Mouse (Mus musculus) ES-Bruce4 (cell line): ENCODE results near the gene Zfp933. TPM values are rescaled to one million over a fixed set of nuclear protein-coding genes. Genes with fewer than 3 reads are reported as not detected.

Experiments used
- H3K27ac ChIP-seq: 2 replicates; pipeline ENCODE4 v1.5.1; 2012; ENCODE audit warnings: low read length, inconsistent platforms; ENCODE audit not compliant: insufficient read depth
- H3K27me3 ChIP-seq: 2 replicates; pipeline ENCODE4 v1.6.1; 2012; ENCODE audit warnings: mild to moderate bottlenecking, low read length, inconsistent platforms; ENCODE audit not compliant: control insufficient read depth, poor library complexity, insufficient read depth, severe bottlenecking
- H3K36me3 ChIP-seq: 2 replicates; pipeline ENCODE4 v1.6.1; 2012; ENCODE audit warnings: inconsistent platforms, mild to moderate bottlenecking, low read length, moderate library complexity; ENCODE audit not compliant: control insufficient read depth, poor library complexity, insufficient read depth, severe bottlenecking
- H3K4me1 ChIP-seq: one replicate; pipeline ENCODE4 v1.8.1; 2011; ENCODE audit warnings: low read length; ENCODE audit not compliant: control insufficient read depth, insufficient read depth
- H3K4me3 ChIP-seq: 2 replicates; pipeline ENCODE4 v1.5.1; 2011; ENCODE audit warnings: low read depth, mild to moderate bottlenecking, low read length
- H3K9ac ChIP-seq: 2 replicates; pipeline ENCODE4 v1.6.1; 2012; ENCODE audit warnings: low read depth, mild to moderate bottlenecking, inconsistent platforms; ENCODE audit not compliant: poor library complexity, severe bottlenecking
- H3K9me3 ChIP-seq: replicated peaks from 2 replicates; pipeline ENCODE4 v1.6.1; 2012; ENCODE audit warnings: mild to moderate bottlenecking, low read length, inconsistent platforms; ENCODE audit not compliant: control insufficient read depth, poor library complexity, insufficient read depth, severe bottlenecking
- CTCF ChIP-seq: IDR thresholded peaks from one replicate; pipeline ENCODE4 v1.8.1; 2011; ENCODE audit warnings: low read depth, low read length
- EP300 ChIP-seq: IDR thresholded peaks from 2 replicates; pipeline ENCODE4 v1.6.1; 2011; ENCODE audit warnings: low read depth, low read length; ENCODE audit not compliant: insufficient read depth
- POLR2A ChIP-seq: IDR thresholded peaks from one replicate; pipeline ENCODE4 v1.8.1; 2011; ENCODE audit warnings: low read length; ENCODE audit not compliant: insufficient read depth
- polyA plus RNA-seq: library from polyadenylated mRNA; stranded (reverse); fragments of >200 nt; gene quantifications from 2 replicates; pipeline ENCODE4 v1.2.4, GENCODE M21; 2011; ENCODE audit warnings: low read depth; ENCODE audit not compliant: missing spikeins, insufficient read depth, insufficient read length

Zfp933 gene
- polyA plus RNA-seq, 1 experiment, result 11.5 TPM

GRCm38 (mm10) chr4:147888237-147888636 is 40.1 kb upstream of the Zfp933 start:
- Histone ChIP-seq H3K27me3 (no peaks in the 10 kb centered on the region), H3K9ac (no peak overlapping the region), H3K4me3 (no peak overlapping the region), H3K27ac (no peak overlapping the region), H3K4me1 (no peaks in the 10 kb centered on the region), H3K9me3 (no peaks in the 10 kb centered on the region), H3K36me3 (no peaks in the 10 kb centered on the region)
- TF ChIP-seq EP300 (no peak), CTCF (no peak), POLR2A (no peak)

GRCm38 (mm10) chr4:147887277-147887676 is 39.1 kb upstream of the Zfp933 start:
- no peak overlapping the region for H3K4me3 ChIP-seq
- H3K27ac ChIP-seq, result no peak overlapping the region
- no peaks in the 10 kb centered on the region for H3K9me3 ChIP-seq
- H3K4me1 ChIP-seq, result no peaks in the 10 kb centered on the region
- no peaks in the 10 kb centered on the region for H3K36me3 ChIP-seq
- no peak for TF ChIP-seq CTCF
- no peak for TF ChIP-seq POLR2A
- no peak for TF ChIP-seq EP300
- no peaks in the 10 kb centered on the region for H3K27me3 ChIP-seq
- no peak overlapping the region for H3K9ac ChIP-seq

GRCm38 (mm10) chr4:147886158-147886557 is 38.0 kb upstream of the Zfp933 start:
- Histone ChIP-seq H3K9me3 (no peaks in the 10 kb centered on the region), H3K27me3 (no peaks in the 10 kb centered on the region)

GRCm38 (mm10) chr4:147884138-147884537 is 36.0 kb upstream of the Zfp933 start:
- no peak overlapping the region for H3K9ac ChIP-seq
- TF ChIP-seq CTCF (no peak), POLR2A (no peak), EP300 (no peak)
- H3K27ac ChIP-seq, result no peak overlapping the region
- no peak overlapping the region for H3K4me3 ChIP-seq
- no peaks in the 10 kb centered on the region for H3K4me1 ChIP-seq
- no peaks in the 10 kb centered on the region for H3K36me3 ChIP-seq
- H3K9me3 ChIP-seq, result no peaks in the 10 kb centered on the region
- H3K27me3 ChIP-seq, result no peaks in the 10 kb centered on the region

More at GRCm38 (mm10) chr4:147886158-147886557, 38.0 kb upstream of the Zfp933 start:
- Histone ChIP-seq H3K4me1 (no peaks in the 10 kb centered on the region), H3K36me3 (no peaks in the 10 kb centered on the region), H3K9ac (no peak overlapping the region), H3K27ac (no peak overlapping the region), H3K4me3 (no peak overlapping the region)
- TF ChIP-seq EP300, result no peak
- TF ChIP-seq POLR2A, result no peak
- no peak for TF ChIP-seq CTCF

- Histone ChIP-seq H3K36me3 (0 out of 2 replicates have a peak, but pooled peaks cover 4% of the 10 kb centered on the region), H3K27me3 (no peaks in the 10 kb centered on the region), H3K9ac (no peak overlapping the region), H3K9me3 (no peaks in the 10 kb centered on the region), H3K4me3 (no peak overlapping the region), H3K4me1 (no peaks in the 10 kb centered on the region), H3K27ac (no peak overlapping the region)
- TF ChIP-seq CTCF (no peak), EP300 (no peak)
Measured at GRCm38 (mm10) chr4:147883041-147883440, 34.9 kb upstream of the Zfp933 start.

- Histone ChIP-seq H3K9ac (no peak overlapping the region), H3K9me3 (no peaks in the 10 kb centered on the region), H3K27me3 (no peaks in the 10 kb centered on the region), H3K4me3 (no peak overlapping the region), H3K36me3 (peaks cover 4% of the 10 kb centered on the region; the same call in 1 of the 2 replicates), H3K27ac (no peak overlapping the region), H3K4me1 (no peaks in the 10 kb centered on the region)
- TF ChIP-seq POLR2A (no peak), EP300 (no peak), CTCF (no peak)
Measured at GRCm38 (mm10) chr4:147881792-147882191, 33.6 kb upstream of the Zfp933 start.
